ENCODE assay signal across 19 mouse cellular contexts in genomic region chr11:46143342-46143741, GRCm38 (mm10). TPM values are rescaled to one million over a fixed set of nuclear protein-coding genes. Genes with fewer than 3 reads are reported as not detected.
"Had no signal": no experiment of that assay in that cellular context is flagged by ENCODE, and none has a peak within 500 bp of the region (broad histone marks: within the 10 kb centered on the region; RNA-seq: fewer than 3 reads in every experiment).

No protein-coding gene starts in this region.

- ATAC-seq: liver, embryonic 12.5 days; liver, postnatal 0 days; lung, postnatal 0 days; midbrain, embryonic 13.5 days; midbrain, embryonic 15.5 days; midbrain, embryonic 16.5 days had no signal

- DNase-seq: left cerebral cortex, postnatal 4 days; liver; liver, embryonic 13.5 days; liver, postnatal 0 days; lung, adult 18-20 months; lung, adult 2 months; lung, embryonic 14.5 days; lung, postnatal 10 days; lung, postnatal 14 days; lung, postnatal 36 days; lung, postnatal 4 days; midbrain, embryonic 14.5 days had no signal

RNA-seq across cellular contexts. Expression of gene Nipal4, which starts 23.0 kb away (rescaled TPM):
- polyA plus RNA-seq: liver, adult 2 months; liver, postnatal 0 days; macrophage had no signal
